Mouse (Mus musculus): ENCODE measurements at regions not wholly inside any gene's neighbourhood (a gene's known extent, or its start where the extent isn't known, plus 50 kb on each side); places are given as distances from the start of the nearest gene placed in this dataset.

DNA sequence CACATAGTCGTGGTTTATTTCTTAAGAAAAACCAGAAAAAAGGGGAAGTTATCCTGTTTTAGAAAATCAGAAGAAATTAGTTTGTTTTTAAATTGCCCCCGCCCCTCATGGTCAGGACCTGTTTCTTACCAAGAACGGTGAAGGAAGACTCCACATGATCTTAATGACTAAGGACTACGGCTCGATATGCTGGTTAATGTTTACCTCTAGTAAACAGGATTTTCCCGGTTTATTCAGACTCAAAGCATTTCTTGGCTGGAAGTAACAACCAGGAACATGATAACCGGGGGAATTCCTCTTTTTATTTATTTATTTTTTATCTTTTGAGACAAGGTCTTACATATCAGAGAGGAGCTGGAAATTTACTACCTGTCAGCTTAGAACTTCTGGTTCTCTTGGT lies 63.0 kb upstream of the Cd2ap start:
- no peak for TF ChIP-seq CTCF (IDR thresholded peaks at IDR 0.05; ENCODE audit: control insufficient read depth, insufficient read depth, insufficient replicate concordance, low read depth, low read length)
- TF ChIP-seq POLR2A (IDR thresholded peaks at IDR 0.05; ENCODE audit: control insufficient read depth, low read depth, low read length): no peak

All from testis, adult 2 months (tissue).